Mouse (Mus musculus) kidney, adult 18-20 months (tissue): ENCODE measurements around the gene Nmrk2.
A peak's percentile ranks its signal among the peaks of the same experiment; 100 is the strongest.

Experiments used
- DNase-seq: peaks from one replicate; pipeline ENCODE4 v3.0.0; 2021

The Nmrk2 gene

DNA sequence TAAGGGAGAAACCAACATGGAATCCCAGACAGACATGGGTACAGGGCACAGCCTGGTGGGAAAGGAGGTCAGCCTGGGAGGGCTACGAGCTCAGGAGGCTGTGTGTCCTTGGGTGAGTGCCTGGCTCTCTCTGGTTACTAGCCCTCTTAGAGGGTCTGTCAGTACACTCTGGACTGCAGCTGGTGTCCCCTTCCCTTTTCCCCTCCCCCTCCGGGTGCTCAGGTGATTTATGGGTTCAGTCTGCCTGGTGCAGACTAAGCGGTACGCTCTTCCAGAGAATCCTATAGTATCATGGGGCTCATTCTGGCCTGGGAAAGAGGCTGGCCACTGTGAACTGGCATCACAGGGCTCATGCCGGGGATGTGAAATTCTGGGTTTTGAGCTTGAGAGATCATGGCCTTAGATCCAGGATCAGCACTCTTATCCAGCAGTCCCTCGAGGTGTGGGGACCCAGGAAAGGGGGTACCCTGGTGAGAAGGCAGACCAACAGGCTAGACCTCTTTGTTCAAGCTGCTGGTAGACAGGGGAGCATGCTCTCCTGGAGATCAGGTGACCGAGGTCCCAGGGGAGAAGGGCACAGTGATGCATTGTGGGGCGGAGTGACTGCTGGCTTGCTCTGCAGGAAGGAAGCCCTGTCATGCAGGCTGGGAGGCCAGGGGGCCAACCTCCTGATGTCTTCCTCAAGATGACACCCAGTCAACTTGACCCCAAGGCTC lies 40.1 kb downstream of the Nmrk2 start:
- peak; percentile 56 for DNase-seq

GRCm38 (mm10) chr10:81154736-81155135 lies 47.1 kb downstream of the Nmrk2 start:
- DNase-seq = no peak

DNA sequence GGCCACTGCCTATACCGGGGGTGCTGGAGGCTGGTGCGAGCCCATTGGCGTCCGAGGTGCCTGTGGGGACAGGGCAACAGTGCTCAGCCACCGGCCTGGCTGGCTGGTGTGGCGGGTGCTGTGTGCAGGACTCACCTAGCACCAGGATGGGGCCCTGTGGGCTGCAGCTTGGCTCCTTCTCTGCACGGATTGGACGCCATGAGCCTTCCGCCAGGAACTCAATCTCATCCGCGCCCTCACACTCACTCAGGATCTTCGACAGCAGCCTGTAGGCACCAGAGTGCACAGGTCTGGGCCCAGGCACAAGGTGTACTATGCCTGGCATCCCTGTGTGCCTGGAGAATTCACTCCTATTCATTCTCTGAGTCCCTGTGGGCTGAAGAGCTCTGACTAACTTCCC lies 47.5 kb downstream of the Nmrk2 start:
- DNase-seq = no peak

DNA sequence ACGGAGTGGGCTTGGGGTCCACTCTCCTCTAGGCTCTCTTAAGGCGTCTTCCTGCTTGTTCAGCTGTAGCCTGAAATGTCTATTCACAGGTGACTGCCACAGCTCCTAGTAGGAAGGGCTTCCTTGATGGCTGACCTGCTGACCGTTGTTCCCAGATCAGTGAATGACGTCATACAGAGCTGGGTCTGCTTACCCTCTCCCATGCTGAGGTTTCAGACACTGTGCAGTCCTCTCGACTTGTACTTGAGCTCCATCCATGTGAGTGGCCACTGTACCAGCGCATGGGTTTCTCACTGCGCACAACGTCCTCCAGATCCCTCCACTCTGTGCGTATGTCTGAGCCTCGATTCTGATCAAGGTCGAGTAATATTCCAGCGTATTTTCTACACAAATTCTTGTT lies 49.2 kb downstream of the Nmrk2 start:
- DNase-seq = no peak

GRCm38 (mm10) chr10:81151261-81151660 lies 50.6 kb downstream of the Nmrk2 start:
- DNase-seq = no peak
